Mouse (Mus musculus) spleen, postnatal 0 days (tissue): ENCODE results near the gene Map3k7cl. TPM values are rescaled to one million over a fixed set of nuclear protein-coding genes. Genes with fewer than 3 reads are reported as not detected.

Source experiments
- polyA plus RNA-seq: library from polyadenylated mRNA; unstranded; fragments of >200 nt; fragmentation: Nextera tagmentation; extraction: Ambion mirVana; gene quantifications from 2 replicates; pipeline ENCODE4 v1.2.1, GENCODE M21; 2015

The Map3k7cl gene
- 0.14 and 0.38 TPM in 2 replicates for polyA plus RNA-seq

DNA sequence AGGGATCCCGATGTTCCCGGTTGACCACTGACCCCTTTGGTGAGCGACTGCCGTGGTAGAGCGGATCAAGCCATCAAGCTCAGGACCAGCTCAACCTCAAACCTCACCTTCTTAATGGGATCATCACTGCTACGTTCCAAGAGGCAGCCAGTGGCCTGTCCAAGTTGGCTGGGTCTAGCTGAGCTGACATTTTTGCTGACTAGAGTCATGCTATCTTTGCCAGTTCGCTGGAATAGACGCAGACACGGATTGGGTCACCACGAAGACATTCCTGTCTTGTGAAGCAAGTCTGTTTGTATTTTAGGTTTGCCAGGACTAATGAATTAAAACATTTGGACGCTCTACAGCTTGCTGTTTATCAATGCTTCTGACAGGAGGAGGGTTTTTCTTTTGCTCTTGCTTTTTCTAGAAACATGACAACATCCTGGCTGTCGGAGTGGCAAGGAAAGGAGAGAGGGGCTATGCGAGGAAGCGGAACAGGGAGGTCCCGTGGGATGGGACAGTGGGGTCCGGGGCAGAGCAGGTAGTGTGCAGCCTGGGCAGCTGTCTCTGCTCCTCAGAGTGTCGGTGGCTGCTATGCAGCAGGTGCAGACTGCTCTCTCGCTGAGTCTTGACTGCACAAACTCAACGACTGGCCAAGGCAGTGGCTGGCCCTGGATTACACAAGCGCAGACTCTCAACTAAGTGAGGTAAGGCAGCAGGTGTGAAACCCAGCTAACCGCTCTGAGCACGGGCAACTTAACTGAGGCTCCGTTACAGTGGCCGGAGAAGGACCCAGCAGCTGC lies at the start of gene Map3k7cl:
Map3k7cl (plus strand) TSS at position 424 of the 785 bp plus-strand sequence.

Other genes with a start within 250 kb of the Map3k7cl start
- gene N6amt1, start 199.1 kb upstream of the Map3k7cl start, polyA plus RNA-seq = 14.9 and 16.6 TPM in 2 replicates
- 9.1 and 10.7 TPM in 2 replicates for gene Ltn1, start 120.7 kb upstream of the Map3k7cl start, polyA plus RNA-seq
- gene Rwdd2b, start 112.8 kb upstream of the Map3k7cl start, polyA plus RNA-seq = 5.7 and 6.2 TPM in 2 replicates
- 27.7 and 37.3 TPM in 2 replicates for gene Usp16, start 98.6 kb upstream of the Map3k7cl start, polyA plus RNA-seq
- 258 and 262 TPM in 2 replicates for gene Cct8, start 57.5 kb upstream of the Map3k7cl start, polyA plus RNA-seq
- gene Bach1, start 145.6 kb downstream of the Map3k7cl start, polyA plus RNA-seq = 6.6 and 7.2 TPM in 2 replicates